Mouse (Mus musculus) frontal cortex, postnatal 36 days (tissue): ENCODE measurements around the gene Auts2.
"Not testable (repeated sequence)": the region's sequence is repeated elsewhere in the genome, so short reads cannot be mapped to it uniquely, and the experiment has no call there.

Experiments used
- DNase-seq, 2 experiments: peaks; one replicate each; pipeline ENCODE4 v3.0.0; 2022; ENCODE audit warnings: low spot score in 2 of 2

Auts2 gene

DNA sequence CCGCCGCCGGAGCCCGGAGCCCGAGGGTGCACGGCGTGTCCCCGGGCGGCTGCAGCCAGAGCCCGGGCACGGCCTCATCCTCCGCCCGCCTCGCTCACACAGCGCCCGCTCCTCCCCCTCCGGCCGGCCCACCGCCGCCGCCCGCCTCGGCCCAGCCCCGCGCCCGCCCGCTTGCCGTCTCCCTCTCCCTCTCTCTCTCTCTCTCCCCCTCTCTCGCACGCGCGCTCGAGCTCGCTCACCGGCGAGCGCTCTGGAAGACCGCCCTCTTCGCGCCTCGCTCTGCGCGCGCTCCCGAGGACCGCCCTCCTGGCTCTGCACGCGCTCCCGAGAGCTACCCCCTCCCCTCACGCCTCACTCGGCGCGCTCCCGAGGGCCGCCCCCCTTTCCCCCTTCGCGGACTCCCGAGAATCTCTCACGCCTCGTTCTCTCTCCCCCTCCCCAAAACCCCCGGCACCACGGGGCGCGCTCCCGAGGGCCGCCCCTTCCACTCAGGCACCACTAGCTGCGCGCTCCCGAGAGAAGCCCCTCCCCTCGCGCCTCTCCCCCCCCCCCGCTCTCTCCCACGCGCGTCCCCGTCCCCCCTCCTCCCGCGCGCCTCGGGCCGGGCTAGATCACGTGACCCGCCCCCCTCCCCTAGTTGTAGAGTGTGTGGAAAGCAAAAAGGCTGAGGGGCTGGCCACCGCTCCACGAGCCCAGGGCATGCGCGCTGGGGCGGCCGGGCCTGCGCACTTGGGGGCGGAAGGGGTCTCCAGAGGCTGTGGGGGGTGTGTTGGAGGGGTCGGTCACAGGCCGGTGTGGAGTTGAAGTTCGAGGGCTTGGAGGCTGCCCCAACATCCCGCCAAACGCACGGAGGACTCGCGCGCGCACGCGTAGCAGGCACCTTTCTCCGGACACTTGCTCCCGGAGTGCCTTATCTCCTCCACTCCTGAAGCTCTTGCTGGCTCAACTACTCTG is at the start of gene Auts2:
Gene Auts2 (minus strand): TSS at position 227 of the 954 bp plus-strand sequence.
- DNase-seq: peak; percentile 80 to 81

DNA sequence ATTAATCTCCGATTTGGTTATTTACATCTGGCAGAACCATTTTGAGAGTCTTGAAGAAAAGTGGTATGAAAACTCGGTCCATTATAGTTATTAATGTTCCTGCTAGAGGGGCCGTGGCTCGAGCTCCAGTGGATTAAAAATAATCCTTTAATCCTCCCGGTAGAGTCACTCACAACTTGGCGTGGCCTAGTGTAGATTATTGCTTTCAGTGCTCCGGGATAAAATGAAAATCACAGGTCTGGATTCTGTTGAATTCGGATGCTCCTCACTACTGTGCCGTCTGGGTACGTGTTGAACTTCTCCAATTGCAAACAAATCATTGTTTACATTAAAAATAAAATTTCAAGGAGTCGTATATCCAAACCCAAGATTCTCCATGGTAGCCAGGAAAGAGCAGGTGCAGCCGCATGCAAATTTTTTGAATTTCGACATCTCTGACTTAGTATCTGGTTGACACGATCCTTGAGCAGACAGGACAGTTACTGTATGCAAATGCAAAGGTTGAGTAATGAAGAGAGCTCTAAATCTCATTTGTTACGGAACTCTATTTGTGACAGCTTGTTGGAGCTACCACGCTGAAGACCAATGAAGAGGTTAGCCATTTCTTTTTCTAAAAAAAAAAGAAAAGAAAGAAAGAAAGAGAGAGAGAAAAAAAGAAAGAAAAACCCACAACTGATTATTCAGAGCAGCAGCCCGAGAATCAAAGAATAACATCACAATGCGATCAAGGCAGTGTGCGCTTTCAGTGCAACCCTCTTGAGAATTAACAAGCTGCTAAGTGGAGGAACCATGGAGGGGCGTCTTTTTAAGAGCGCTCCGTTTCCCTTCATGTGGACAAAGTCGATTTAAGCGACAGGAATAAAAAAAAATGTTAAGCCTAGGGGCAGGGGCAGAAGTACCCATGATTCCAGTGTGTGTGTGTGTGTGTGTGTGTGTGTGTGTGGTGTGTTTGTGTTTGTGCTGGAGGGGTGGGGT is 48.9 kb upstream of the Auts2 start:
- DNase-seq: no peak

DNA sequence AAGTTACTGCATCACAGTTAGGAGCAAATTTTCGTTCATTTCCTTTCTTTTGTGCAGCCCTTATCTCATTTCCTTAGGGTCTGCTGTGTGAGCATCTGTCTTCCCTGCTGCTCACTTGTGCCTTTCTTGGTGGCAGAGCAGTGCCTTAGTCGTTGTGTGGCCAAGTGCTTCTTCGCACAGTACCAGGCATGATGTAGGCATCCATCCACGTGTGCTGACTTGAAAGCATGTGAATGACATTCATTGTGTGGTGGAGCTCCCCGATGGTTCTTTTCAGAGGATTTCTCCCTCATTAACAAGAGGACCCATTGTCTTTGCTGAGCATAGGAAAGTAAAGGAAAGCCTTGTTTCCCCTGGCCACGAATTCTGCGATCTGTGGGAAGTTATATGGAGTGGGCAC is 36.6 kb upstream of the Auts2 start:
- no peak for DNase-seq

DNA sequence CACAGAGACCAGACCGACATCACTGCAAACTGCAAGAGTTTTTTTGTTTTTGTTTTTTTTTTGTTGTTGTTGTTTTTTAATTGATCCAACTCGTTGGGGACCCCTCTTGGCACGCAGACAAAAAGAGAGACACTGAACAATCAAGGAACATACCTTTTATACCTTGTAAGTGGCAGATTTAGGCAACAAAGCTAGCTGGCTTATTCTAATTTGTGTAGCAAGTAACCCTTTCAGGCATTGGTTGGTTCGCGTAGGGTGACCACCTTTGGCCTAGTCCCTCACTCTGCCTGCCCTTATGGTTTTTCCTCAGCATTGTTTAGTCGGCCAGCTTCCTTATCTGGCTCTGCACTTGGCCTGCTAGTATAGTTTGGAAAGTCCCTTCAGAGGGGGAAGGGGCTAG is 17.6 kb upstream of the Auts2 start:
- not testable (repeated sequence) for DNase-seq

DNA sequence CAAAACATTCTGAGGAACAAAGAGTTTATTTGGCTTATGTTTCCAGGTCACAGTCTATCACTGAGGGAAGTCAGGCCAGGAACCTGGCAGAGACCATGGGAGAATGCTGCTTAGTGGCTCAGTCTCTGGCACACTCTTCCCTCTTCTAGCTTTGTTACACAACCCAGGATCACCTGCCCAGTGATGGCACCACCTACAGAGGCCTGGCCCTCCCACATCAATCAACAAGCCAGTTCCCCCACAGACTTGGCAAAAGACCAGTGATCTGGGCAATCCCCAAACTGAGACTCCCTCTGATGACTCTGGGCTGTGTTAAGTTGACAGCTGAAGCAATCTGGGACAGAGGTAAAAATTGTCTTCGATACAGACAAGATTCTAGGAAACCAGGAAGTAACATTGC is 2.6 kb upstream of the Auts2 start:
- DNase-seq: no peak

DNA sequence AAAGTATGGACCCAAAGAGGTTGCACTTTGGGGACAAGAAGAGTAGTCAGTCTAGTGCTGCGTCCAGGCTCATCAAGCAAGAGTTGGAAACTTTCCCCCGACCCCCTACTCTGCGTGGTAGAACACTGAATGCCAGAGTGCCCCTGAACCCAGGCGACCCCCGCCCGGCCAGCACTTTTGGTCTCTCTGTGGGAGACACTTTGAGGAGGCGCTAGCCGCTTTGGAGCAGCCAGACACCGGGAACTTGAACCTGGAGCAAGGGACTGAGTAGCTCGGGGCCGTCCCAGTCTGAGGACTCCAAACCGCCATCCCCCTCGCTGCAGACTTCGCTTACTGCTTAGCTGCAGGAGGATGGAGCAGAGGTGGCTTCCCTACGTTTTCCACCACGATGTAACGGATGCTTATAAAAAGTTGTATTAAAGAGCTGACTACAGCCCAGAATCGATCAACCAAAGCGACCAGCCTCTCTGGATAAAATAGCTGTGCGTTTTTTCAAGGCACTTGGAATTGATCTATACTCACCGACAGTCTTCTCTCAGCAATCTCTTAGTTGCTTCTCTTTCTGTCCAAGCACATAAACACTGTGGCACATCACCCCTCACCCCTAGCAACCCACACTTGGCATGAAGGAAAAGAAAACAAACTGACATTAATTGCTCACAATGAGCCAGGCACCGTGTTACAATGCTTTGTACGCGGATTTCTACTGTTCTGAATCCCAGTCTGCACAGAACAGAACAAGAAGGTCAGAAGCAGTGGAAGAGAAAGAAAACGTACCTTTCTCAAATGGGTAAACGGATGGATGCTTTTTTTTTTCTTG is 1.2 kb upstream of the Auts2 start:
- DNase-seq: no peak

DNA sequence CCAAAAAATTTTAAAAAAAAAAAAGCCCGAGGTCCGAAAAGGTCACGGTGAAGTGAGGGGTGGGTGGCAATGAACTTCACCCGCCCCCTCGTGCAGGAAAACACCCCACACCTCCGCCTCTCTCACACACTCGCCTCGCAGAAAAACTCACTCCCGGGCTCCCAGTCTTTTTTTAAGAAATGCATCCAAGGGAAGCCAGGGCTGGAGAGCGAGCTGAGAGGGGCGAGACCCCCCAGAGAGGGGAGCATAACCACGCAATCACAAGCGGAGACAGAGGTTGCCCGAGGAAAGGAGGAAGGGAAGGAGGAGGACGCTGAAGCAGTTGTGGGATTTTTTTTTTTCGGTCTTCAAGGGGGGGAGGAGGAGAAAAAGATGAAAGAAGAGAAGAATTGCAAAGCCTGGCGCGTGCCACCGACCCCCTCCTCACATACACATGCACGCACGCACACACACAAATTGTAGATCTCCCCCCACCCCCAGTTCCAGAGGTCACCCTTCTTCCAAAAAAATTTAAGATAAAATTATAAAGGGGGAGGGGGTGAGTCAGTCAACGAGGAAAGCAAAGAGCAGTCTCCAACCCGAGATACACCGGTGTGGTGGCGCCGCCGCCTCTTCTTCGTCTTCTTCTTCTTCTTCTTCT is 643 bp downstream of the Auts2 start:
- DNase-seq: peak; percentile 24 to 26

DNA sequence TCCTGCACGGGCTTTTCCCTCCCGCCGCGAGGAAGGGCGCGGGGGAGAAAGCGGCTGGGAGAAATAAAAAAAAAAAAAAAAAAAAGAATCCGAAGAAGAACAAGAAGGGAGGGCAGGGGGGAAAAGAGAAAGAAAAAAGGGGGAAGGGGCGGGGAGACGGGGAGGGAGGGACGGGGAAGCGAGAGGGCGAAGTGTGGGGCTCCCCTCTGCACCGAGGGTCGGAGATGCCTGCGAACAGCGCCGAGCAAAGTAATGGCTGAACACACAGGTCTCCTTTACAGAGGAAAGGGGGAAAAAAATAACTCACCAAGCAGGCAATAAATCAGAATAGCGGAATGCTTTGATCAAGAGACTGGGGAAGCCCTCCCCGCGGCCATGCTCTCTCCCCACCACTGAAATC is 1.2 kb downstream of the Auts2 start:
- DNase-seq: no peak

DNA sequence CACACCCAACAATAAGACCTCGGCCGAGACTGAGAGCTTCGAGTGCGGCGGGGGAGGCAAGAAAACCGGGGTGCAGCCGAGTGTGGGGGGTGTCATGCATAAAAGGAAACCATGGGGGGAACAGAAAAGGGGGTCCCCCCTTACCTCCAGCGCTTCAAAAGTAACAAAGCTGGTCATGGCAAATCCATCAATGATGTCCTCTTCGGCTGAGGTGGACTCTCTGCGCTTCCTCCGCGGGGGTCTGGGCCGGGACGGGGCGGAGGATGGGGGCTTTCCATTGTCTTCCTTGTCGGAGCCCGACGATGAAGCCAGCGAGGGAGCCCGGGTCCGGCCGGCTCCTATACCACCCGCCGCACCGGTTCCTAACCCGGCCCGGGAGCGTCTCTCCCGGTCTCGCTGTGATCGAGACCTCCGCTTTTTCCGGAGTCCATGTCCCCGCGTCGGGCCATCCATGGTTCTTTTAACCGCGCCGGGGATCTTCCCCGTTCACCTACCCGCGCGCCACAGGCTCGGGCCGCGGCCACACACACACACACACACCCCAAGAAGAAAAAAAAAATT is 1.7 kb downstream of the Auts2 start:
- peak in 1 of 2 experiments; percentile 23 for DNase-seq

DNA sequence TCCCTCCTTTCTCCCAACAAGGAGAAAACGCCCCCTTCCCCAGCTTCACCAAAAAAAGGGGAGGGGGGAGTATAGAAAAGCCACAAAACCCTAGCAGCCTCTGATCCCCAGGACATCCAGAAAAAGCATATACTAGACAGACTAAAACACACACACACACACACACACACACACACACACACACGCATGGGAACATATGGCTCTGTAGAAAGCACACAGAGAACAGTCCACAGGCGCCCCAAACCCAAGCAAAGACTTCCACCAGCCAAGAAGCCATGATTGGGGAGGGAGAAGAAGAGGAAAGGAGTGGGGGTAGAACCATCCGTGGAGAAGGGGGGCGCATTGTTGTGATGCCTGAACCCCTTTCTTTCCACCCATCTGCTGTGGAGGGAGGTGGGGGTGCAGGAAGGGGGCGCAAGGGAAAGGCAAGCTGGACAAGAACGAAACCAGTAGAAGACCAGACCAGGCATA is 2.3 kb downstream of the Auts2 start:
- peak; percentile 15 to 36 for DNase-seq

DNA sequence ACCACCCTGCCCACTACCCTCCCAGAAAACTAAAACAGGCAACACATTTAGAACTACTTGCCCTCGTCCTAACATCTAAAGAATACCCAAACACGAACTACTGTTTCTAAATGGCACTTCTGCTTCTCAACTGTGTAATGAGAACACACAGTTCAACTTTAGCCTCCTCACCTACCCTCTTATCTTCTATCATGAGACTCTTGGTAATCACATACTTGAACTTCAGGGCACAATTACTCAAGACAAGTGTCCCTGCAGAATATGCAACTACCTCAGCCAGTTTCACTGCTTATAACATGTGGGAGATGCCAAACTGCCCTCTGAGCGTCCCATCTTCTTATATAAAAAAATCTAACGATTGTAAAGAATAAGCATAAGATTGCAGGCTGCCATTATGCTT is 5.7 kb downstream of the Auts2 start:
- DNase-seq: no peak

DNA sequence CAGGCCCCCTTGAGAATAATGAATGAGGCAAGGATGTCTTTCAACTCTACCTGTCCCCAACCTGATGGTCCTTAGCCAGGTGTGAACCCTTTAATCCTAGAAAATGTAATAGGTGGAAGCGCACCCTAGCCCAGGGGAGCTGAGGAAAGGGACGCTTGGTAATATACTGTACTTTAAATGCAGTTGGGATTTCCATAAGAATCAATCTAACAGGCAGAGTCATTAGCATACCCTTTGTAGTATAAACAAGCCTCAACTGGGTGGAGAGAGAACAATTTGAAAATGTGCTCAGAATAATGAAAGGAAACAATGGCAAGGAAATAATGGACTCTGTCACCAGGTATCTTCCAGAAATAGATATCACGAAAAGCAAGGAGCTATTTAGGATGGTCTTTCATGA is 16.7 kb downstream of the Auts2 start:
- no peak for DNase-seq

DNA sequence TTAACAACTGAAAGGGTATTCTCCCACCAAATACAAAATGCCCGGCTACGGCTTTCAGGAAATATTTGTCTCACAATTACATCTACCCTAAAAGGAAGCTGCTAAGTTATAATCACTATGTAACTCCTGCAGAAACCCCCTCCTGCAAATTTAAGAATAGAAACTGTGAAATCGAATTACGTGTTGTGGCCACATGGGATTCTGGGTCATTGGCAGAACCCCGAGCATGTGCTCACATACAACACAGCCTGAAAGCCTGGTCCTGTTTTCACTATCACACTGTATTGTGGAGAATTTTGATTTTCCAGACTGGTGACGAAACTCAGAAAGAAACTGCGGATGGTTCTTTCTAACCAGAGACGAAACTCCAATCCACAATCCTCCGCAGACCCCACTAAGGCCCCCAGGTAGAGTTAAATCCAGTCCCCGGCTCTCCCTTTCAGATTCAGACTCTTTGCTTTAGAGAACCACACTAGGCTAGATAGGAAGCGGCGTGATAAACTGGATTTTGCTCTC is 21.7 kb downstream of the Auts2 start:
- DNase-seq: no peak

DNA sequence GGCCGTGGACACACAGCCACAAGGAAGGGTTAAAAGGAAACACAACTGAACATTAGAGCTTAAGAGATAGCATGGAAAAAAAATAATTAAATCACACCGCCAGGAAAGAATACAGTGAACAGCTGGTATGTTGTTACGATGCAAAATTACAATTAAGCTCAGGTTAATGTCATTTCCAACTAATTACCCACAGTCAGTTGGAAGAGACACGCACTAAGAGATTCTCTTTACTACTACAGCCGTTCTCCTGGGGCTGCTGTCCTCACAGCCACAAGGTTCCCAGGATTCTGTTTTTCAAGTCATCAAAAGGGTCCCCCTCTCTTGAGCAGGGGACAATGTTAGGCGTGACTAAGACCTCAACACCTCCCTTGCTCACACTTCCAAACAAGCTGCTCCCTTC is 25.3 kb downstream of the Auts2 start:
- no peak for DNase-seq

DNA sequence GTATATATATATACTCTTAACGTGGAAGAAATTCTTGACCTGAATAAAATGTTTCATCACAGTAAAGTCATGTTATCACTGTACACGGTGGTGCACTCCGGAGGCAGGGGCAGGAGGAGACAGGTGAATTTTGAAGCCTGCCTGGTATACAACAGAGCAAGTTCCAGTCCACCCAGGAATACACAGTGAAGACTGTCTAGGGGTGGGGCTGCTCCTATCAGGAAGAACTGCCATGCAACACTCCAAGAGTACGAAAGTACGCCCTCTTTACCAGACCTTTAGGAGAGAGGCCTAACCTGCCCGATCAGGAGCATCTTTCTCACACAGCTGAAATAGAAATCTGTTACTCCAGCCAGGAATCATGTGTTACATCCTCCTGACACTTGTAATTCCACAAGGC is 28.6 kb downstream of the Auts2 start:
- no peak for DNase-seq

DNA sequence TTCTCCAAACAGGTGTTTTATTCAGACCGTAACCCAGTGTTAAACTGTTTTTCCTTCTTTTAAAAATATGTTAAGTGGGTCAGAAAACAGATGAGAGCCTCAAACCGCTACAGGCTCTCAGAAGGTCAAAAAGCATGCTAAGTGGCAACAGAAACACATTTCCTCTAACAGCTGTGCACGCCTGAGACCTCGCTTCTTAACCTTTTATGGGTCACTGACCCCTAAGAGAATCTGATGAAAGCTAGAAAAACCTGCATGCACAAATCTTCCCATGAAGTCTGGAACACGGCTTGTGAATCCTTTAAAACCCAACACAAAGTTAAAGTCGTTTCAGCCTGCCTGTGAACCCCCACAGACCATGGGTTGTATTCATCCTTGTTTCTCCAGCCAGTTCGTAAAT is 29.9 kb downstream of the Auts2 start:
- DNase-seq: no peak

DNA sequence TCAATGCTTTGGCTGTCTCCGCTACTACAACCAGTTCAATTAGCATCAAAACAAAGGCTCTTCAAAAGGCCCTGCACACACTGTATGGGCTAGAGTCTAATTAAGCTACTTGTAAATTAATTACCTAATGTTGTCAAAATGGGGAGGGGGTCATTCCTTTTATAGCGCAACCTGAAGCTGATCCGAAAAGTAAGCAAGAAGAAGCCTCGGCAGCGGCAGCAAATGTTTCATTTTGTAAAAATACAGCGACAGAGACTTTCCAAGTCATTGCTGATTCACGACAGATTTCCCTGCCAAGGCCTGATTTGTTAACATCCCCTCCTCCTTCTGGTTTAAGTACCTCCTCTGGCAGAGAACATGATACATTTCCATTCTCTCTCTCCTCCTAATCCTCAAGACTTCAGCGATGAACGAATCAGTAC is 33.7 kb downstream of the Auts2 start:
- DNase-seq: peak; percentile 38 to 55

DNA sequence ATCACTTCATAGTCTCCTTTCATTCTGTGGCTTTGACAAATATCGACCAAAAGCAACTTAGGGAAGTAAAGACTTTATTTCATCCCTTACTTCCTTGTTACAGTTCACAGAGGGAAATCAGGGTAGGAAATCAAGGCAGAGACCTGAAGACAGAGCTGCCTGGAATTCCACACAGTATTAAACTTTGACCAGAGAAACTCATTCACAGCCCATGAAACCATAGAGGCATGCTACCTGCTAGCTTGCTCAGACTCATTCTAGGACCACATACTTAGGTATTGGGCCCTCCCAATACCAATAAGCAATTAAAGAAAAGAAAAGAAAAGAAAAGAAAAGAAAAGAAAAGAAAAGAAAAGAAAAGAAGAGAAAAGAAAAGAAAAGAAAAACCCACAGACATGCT is 38.3 kb downstream of the Auts2 start:
- no peak for DNase-seq

DNA sequence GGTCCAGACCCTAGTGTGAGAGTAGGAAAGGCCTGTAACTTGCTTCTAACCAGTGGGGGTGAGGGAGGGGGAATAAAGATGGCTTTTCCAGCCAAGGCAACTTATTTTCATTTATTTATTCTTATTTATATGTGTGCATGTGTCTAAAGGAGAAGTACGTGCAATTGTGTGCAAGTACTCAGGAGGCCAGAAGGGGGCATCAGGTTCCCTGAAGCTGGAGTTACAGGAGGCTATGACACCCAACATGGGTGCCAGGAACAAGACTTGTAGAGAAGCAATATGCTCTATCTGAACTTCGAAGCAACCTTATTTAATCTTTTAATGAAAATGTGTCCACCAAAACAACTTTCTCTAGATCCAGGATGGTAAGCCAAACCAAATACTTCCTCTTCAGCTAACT is 39.7 kb downstream of the Auts2 start:
- DNase-seq: no peak

DNA sequence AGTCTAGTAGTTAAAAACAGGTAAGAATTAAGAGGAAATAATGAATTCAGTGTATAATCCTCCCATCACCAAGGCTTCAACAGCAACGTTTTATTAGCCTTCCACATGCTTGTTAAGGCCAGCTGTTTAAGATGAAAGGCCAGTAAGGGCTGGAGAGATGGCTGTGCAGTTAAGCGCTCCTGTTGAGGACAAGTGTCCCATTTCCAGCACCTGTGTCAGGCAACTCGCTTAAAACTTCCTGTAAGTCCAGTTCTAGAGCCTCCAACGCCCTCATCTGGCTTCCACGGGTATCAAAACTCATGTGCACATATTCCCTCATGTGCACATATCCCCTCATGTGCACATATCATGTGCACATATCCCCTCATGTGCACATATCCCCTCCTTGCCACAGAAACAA is 41.1 kb downstream of the Auts2 start:
- DNase-seq: no peak
